Mouse (Mus musculus) thymus, adult 2 months (tissue): Measurements from ENCODE around the gene Nup62cl. TPM values are rescaled to one million over a fixed set of nuclear protein-coding genes. Genes with fewer than 3 reads are reported as not detected.
A peak's percentile ranks its signal among the peaks of the same experiment; 100 is the strongest.

Experiments
- DNase-seq: peaks from one replicate; pipeline ENCODE4 v3.0.0; 2021
- H3K27ac ChIP-seq: fragments of 200-500 bp; 2 replicates; pipeline ENCODE4 v1.5.1; 2012; ENCODE audit warnings: low read length, control low read depth; ENCODE audit not compliant: control insufficient read depth, insufficient read depth
- H3K27me3 ChIP-seq: fragments of 200-500 bp; 2 replicates; pipeline ENCODE4 v1.6.1; 2012; ENCODE audit warnings: mild to moderate bottlenecking, low read length, moderate library complexity, mixed read lengths; ENCODE audit not compliant: control insufficient read depth, insufficient read depth
- H3K36me3 ChIP-seq: fragments of 200-500 bp; 2 replicates; pipeline ENCODE4 v1.6.1; 2012; ENCODE audit warnings: mild to moderate bottlenecking, low read length, moderate library complexity; ENCODE audit not compliant: control insufficient read depth, insufficient read depth
- H3K4me1 ChIP-seq: fragments of 200-500 bp; replicated peaks from 2 replicates; pipeline ENCODE4 v1.6.1; 2012; ENCODE audit warnings: low read length; ENCODE audit not compliant: control insufficient read depth, insufficient read depth
- H3K4me3 ChIP-seq: fragments of 200-500 bp; 2 replicates; pipeline ENCODE4 v1.5.1; 2012; ENCODE audit warnings: mild to moderate bottlenecking, low read length, control low read depth, moderate library complexity; ENCODE audit not compliant: control insufficient read depth, insufficient read depth
- CTCF ChIP-seq: fragments of 200-500 bp; IDR thresholded peaks from 2 replicates; pipeline ENCODE4 v1.5.1; 2012; ENCODE audit warnings: mild to moderate bottlenecking, control low read depth, low read length, moderate library complexity, borderline replicate concordance; ENCODE audit not compliant: control insufficient read depth, poor library complexity, insufficient read depth; ENCODE audit errors: extremely low read depth
- POLR2A ChIP-seq: fragments of 200-500 bp; IDR thresholded peaks from 2 replicates; pipeline ENCODE4 v1.6.1; 2012; ENCODE audit warnings: mild to moderate bottlenecking, low read length, control low read depth, moderate library complexity; ENCODE audit not compliant: control insufficient read depth, poor library complexity, insufficient read depth; ENCODE audit errors: extremely low read depth
- WGBS: fragments of 180-500 bp; shearing (Covaris S2); methylation state at CpG from one replicate; pipeline ENCODE4 v1.1.7; 2018; 5-methylcytosine and 5-hydroxymethylcytosine counted together
- polyA plus RNA-seq: library from polyadenylated mRNA; depleted of rRNA; stranded (reverse); fragments of >200 nt; gene quantifications from 2 replicates; pipeline ENCODE4 v1.2.3, GENCODE M21; 2012; rRNA removed

Gene Nup62cl
- 4.5 and 7.8 TPM in 2 replicates for polyA plus RNA-seq

DNA sequence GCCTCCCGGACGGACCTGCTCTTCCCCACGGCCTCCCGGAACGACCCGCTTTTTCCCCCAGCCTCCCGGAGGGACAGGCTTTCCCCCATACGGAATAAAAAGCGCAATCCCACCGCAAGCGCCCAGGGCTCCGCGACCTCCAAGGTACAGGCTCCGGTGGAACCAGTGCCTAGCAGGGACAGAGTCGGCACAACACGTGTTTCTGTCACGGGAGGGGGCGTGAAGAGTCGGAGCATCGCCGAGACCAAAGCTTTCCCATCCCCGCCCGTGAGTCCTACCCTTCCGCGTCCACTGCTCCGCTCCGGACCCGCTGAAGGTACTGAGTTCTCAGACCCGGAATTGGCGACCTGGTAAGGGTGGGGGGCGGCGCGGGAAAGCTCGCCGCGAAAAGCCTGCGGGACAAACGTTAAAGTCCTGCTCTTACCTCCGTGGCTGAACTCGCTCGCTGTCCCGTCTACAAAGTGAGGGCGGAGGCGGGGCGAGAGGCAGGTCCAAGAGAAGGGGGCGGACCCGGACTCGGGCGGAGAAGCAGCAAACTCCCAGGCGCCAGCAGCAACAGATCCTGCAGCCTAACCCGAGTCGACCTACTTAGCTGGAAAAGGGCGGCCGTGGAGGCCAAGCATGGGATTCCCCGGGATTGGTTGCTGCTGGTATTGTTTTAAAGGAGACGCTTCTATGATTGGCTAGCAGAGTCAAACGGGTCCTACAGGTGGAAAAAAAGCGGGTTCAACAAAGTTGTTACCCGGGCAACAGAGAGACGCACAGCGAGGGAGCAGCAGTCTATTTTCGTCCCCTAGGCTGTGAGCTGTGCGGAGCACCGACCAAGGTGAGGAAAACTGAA, at the start of gene Nup62cl, which contains the start of gene Pih1h3b:
Nup62cl (minus strand) TSS at position 578 of the 841 bp plus-strand sequence.
Pih1h3b (plus strand) TSS at position 745 of the 841 bp plus-strand sequence.
- Histone ChIP-seq H3K36me3 (no peaks in the 10 kb centered on the region), H3K4me3 (peak within 1 kb of the TSS; percentile 30), H3K27me3 (peaks cover 5% of the 10 kb centered on the region; the same call in 1 of the 2 replicates), H3K4me1 (no peaks in the 10 kb centered on the region), H3K27ac (no peak within 1 kb of the TSS)
- TF ChIP-seq CTCF (no peak), POLR2A (no peak)
- 6% methylated on average over 64 of the region's 64 CpGs for WGBS
- no peak for DNase-seq

- no peak overlapping the region for H3K27ac ChIP-seq
- H3K4me1 ChIP-seq: no peaks in the 10 kb centered on the region
- no peak for DNase-seq
- 86% methylated on average over 2 of the region's 2 CpGs for WGBS
- no peaks in the 10 kb centered on the region for H3K36me3 ChIP-seq
- H3K27me3 ChIP-seq: no peaks in the 10 kb centered on the region
- no peak for TF ChIP-seq POLR2A
- TF ChIP-seq CTCF: no peak
- no peak overlapping the region for H3K4me3 ChIP-seq
Measured at GRCm38 (mm10) chrX:140094066-140094465, 31.6 kb upstream of the Nup62cl start.

DNA sequence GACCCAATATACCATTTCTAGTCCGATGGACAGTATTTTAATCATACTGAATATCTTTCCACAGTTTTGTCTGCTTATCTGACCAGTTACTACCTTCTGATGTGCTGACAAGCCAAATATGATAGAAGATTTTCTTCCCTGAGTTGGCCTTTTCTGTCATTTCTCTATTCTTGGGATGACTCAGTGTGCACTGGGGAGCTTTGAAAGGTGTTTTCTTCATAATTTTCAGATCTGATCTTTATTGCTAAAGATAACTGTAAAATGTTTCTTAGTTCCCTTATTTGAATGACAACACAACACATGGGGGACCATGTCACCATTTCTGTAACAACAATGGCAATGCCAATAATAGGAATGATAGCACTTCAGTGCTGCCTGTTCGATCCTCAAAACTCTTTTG, 20.0 kb upstream of the Nup62cl start:
- Histone ChIP-seq H3K4me3 (no peak overlapping the region), H3K27ac (no peak overlapping the region), H3K27me3 (no peaks in the 10 kb centered on the region), H3K4me1 (no peaks in the 10 kb centered on the region), H3K36me3 (no peaks in the 10 kb centered on the region)
- DNase-seq: no peak
- TF ChIP-seq POLR2A (no peak), CTCF (no peak)
- WGBS: 94% methylated on average over 2 of the region's 2 CpGs

DNA sequence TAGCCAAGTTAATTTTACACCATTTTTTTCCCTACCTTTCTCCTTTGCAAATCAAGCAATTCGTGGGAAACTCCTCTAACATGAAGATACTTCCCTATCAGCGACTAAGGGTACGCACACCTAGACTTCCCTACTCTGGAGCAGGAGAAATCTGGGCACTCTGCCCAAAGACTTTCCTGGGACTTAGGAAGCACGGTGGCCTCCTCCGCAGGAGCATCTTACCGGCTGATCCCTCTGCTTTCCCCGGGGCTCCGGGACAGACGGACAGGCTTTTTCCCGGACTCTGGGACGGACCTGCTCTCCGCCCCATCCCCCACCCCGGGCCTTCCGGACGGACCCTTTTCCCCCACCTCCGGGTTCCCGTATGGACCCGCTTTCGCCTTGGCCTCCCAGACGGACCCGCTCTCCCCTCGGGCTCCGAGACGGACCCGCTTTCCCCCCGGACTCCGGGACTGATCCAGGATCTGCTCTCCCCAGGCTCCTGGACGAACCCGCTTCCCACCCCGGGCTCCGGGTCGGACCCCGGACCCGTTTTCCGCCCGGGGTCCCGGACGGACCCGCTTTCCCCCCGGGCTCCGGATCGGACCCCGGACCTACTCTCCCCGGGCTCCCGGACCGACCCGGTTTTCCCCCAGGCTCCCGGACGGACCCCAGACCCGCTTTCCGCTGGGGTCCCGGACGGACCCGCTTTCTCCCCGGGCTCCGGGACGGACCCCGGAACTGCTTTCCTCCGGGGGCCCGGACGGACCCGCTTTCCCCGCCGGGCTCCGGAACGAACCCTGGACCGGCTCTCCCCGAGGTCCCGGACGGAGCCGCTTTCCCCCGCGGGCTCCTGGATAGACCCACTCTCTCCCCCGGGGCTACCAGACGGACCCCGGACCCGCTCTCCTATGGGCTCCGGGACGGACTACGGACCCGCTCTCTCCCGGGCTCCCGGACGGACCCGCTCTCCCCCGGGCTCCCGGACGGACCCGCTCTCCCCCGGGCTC, 1.3 kb downstream of the Nup62cl start:
- H3K4me1 ChIP-seq: no peaks in the 10 kb centered on the region
- H3K27me3 ChIP-seq: peaks cover 5% of the 10 kb centered on the region; the same call in 1 of the 2 replicates
- no peak for DNase-seq
- no peaks in the 10 kb centered on the region for H3K36me3 ChIP-seq
- 12% methylated on average over 82 of the region's 90 CpGs for WGBS
- no peak overlapping the region for H3K27ac ChIP-seq
- no peak for TF ChIP-seq CTCF
- TF ChIP-seq POLR2A: no peak
- no peak overlapping the region for H3K4me3 ChIP-seq

GRCm38 (mm10) chrX:139998691-139999065, 63.8 kb downstream of the Nup62cl start:
- 59% methylated on average over 4 of the region's 4 CpGs for WGBS
- Histone ChIP-seq H3K27me3 (no peaks in the 10 kb centered on the region), H3K4me3 (no peak overlapping the region), H3K27ac (no peak overlapping the region), H3K36me3 (peaks cover 2% of the 10 kb centered on the region; the same call in 1 of the 2 replicates), H3K4me1 (no peaks in the 10 kb centered on the region)
- no peak for DNase-seq
- TF ChIP-seq POLR2A (no peak), CTCF (no peak)

DNA sequence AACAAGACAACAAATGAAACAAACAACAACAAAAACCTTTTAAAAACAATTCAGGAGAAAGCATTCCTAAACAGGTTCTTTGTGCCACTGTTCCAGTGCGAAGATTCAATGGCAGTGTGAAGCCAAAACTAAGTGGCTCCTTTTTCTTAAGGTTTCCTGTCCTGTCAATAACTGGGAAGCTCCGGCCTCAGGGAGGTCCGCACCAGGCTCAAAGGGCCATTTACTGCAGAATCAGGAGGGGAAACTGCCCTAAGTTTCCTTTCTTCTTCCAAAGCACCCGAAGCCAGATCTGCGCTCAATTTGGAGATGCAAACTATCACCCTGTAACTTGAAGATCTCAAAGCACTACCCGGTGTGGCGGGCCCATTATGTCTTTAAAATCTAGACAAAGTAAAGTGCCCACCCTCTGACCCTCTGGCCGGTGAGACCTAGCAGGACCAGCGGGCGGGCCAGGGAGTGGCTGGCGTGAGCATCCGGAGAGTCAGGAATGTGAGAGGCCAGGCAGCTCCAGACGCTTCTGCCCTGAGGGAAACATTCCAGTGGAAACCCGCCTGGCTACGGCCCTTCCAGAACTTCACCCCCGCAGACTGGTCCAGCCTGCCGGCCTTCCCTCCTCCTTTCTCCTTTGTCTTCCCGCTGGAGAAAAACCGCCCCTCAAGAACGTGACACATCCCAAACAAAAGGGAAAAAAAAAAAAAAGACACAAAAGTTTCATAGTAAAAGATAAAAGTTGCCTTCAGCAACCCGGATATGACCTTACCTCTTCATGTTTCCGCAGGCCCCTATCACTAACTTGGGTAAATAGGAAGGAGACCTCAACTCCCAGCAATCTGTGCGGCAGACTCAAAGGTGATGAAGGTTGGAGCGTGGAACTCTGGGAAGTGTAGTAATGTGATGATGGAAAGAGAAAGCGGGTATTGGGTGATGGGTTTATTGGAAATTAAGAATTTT, 64.5 kb downstream of the Nup62cl start, which contains the start of gene Rbm41:
Rbm41 (minus strand) TSS at position 856 of the 951 bp plus-strand sequence.
- under 1% methylated on average over 23 of the region's 25 CpGs for WGBS
- H3K27ac ChIP-seq: peak within 1 kb of the TSS; percentile 84; the same call in 1 of the 2 replicates
- TF ChIP-seq CTCF (no peak), POLR2A (no peak)
- peaks cover 6% of the 10 kb centered on the region; the same call in 1 of the 2 replicates for H3K36me3 ChIP-seq
- peak; percentile 62 for DNase-seq
- peak within 1 kb of the TSS; percentile 100 for H3K4me3 ChIP-seq
- H3K4me1 ChIP-seq: no peaks in the 10 kb centered on the region
- no peaks in the 10 kb centered on the region for H3K27me3 ChIP-seq
